Mouse (Mus musculus) hindbrain, embryonic 12.5 days (tissue): ENCODE measurements around the gene Emid1. TPM values are rescaled to one million over a fixed set of nuclear protein-coding genes. Genes with fewer than 3 reads are reported as not detected.

Source experiments
- ATAC-seq: fragments of 200-750 bp; cut with Nextera tagmentation; 2 replicates; pipeline ENCODE4 v1.8.0; 2017; ENCODE audit warnings: moderate TSS enrichment; ENCODE audit not compliant: low FRiP score
- H3K27ac ChIP-seq: fragments of 300-500 bp; sonication (generic); 2 replicates; pipeline ENCODE4 v1.5.1; 2016; ENCODE audit warnings: mild to moderate bottlenecking
- H3K27me3 ChIP-seq: fragments of 300-500 bp; sonication (generic); 2 replicates; pipeline ENCODE4 v1.6.1; 2016; ENCODE audit warnings: mild to moderate bottlenecking
- H3K36me3 ChIP-seq: fragments of 300-500 bp; sonication (generic); 2 replicates; pipeline ENCODE4 v1.6.1; 2016; ENCODE audit warnings: mild to moderate bottlenecking
- H3K4me1 ChIP-seq: fragments of 300-500 bp; sonication (generic); 2 replicates; pipeline ENCODE4 v1.6.1; 2016
- H3K4me2 ChIP-seq: fragments of 300-500 bp; sonication (generic); replicated peaks from 2 replicates; pipeline ENCODE4 v1.6.1; 2016; ENCODE audit warnings: mild to moderate bottlenecking
- H3K4me3 ChIP-seq: fragments of 300-500 bp; sonication (generic); 2 replicates; pipeline ENCODE4 v1.5.1; 2016; ENCODE audit warnings: mild to moderate bottlenecking
- H3K9ac ChIP-seq: fragments of 300-500 bp; sonication (generic); 2 replicates; pipeline ENCODE4 v1.6.1; 2016; ENCODE audit warnings: mild to moderate bottlenecking, moderate library complexity
- H3K9me3 ChIP-seq: fragments of 300-500 bp; sonication (generic); replicated peaks from 2 replicates; pipeline ENCODE4 v1.6.1; 2016; ENCODE audit warnings: mild to moderate bottlenecking
- WGBS: fragments of 180-500 bp; shearing (Covaris S2); methylation state at CpG from one replicate; pipeline ENCODE4 v1.1.7; 2016; 5-methylcytosine and 5-hydroxymethylcytosine counted together
- polyA plus RNA-seq: library from polyadenylated mRNA; unstranded; fragments of >200 nt; fragmentation: Nextera tagmentation; extraction: Ambion mirVana; gene quantifications from 2 replicates; pipeline ENCODE4 v1.2.1, GENCODE M21; 2016

Gene Emid1
- polyA plus RNA-seq: 17.7 and 21.9 TPM in 2 replicates

DNA sequence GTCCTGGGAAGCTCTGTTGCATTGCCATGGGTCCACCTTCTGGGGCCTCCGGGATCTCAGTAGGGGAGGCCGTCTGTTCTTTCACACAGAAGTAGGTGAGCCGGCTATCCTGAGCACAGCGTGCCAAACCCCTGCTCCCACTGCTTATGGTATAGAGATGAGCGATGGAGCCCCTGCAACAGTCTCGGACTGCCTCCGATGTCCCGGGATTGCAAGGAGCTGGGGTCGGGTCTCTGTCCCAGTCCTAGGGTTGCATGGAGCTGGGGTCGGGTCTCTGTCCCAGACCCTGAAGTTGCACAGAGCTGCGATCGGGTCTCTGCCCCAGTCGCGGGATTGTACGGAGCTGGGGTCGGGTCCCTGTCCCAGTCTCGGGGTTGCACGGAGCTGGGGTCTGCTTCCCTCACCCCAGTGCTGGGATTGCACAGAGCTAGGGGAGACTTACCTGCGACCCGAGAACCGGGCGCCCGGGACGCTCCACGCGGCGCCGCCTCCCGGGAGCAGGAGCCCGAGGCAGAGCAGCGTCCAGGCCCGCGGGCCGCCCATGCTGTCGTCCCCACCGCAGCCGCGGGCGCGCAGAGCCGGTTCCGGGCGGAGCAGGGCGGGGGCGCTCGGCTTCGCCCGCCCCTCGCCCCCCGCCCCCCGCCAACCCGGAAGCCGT is at the start of gene Emid1:
TSS of gene Emid1 (minus strand) at position 578 of the 658 bp plus-strand sequence.
- peak; percentile 35; the same call in 1 of the 2 replicates for ATAC-seq
- H3K9me3 ChIP-seq: no peaks in the 10 kb centered on the region
- peaks cover 19% of the 10 kb centered on the region for H3K27me3 ChIP-seq
- peak within 1 kb of the TSS; percentile 57 for H3K4me3 ChIP-seq
- peak within 1 kb of the TSS; percentile 75 for H3K9ac ChIP-seq
- H3K36me3 ChIP-seq: no peaks in the 10 kb centered on the region
- WGBS: 1% methylated on average over 40 of the region's 53 CpGs
- H3K27ac ChIP-seq: no peak within 1 kb of the TSS
- peak within 1 kb of the TSS; percentile 90 for H3K4me2 ChIP-seq
- peaks cover 49% of the 10 kb centered on the region for H3K4me1 ChIP-seq

- ATAC-seq: no peak
- H3K9ac ChIP-seq: no peak overlapping the region
- 0 out of 2 replicates have a peak, but pooled peaks cover 9% of the 10 kb centered on the region for H3K36me3 ChIP-seq
- no peak overlapping the region for H3K27ac ChIP-seq
- H3K4me1 ChIP-seq: peaks cover 10% of the 10 kb centered on the region
- H3K4me2 ChIP-seq: no peak overlapping the region
- no peak overlapping the region for H3K4me3 ChIP-seq
- no peaks in the 10 kb centered on the region for H3K27me3 ChIP-seq
- H3K9me3 ChIP-seq: no peaks in the 10 kb centered on the region
- WGBS: 90% methylated on average over 2 of the region's 2 CpGs
These were observed 47.8 kb upstream of the Emid1 start for GRCm38 (mm10) chr11:5199879-5200278.

DNA sequence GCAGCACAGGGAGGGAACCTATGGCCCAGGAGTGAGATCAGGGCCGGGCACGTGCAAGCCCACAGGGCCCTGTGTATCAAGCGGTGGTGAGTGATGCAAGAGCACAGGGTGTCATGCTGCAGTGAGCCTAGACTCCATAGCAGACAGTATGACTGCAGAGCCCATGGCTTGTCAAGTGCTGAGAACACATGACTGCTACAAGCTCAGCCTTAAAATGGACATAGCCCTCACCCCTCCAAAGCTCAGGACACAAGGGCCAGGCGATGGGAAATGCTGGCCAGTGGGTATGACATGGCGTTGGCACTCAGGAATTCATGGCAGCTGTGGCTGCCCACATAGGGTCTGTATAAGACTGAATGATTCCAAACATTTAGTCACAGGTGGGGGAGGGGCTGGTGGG is 45.0 kb upstream of the Emid1 start:
- peaks cover 17% of the 10 kb centered on the region for H3K4me1 ChIP-seq
- H3K27me3 ChIP-seq: no peaks in the 10 kb centered on the region
- peak; percentile 49; the same call in 1 of the 2 replicates for ATAC-seq
- H3K9me3 ChIP-seq: no peaks in the 10 kb centered on the region
- WGBS: 89% methylated on average over 5 of the region's 5 CpGs
- peaks cover 9% of the 10 kb centered on the region for H3K36me3 ChIP-seq
- no peak overlapping the region for H3K27ac ChIP-seq
- H3K4me2 ChIP-seq: no peak overlapping the region; the same call in 1 of the 2 replicates
- H3K4me3 ChIP-seq: no peak overlapping the region
- no peak overlapping the region for H3K9ac ChIP-seq

DNA sequence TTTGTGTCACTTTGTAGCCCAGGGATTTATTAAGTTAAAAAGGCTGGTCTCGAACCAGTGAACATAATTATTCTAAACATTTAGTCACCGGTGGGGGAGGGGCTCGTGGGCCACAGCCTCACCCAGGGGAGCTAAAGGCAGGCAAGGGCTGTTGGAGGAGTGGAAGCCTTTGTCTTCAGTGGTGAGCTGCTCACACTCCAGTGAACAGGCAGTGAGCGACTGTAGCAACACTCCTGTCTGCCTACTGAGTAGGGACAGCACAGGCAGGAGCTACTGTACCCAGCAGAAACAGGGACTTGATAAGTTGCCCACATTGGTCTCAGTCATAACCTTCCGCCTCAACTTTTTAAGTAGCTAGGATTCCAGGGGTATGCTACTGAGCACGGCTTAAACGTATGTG is 44.5 kb upstream of the Emid1 start:
- peaks cover 21% of the 10 kb centered on the region for H3K4me1 ChIP-seq

DNA sequence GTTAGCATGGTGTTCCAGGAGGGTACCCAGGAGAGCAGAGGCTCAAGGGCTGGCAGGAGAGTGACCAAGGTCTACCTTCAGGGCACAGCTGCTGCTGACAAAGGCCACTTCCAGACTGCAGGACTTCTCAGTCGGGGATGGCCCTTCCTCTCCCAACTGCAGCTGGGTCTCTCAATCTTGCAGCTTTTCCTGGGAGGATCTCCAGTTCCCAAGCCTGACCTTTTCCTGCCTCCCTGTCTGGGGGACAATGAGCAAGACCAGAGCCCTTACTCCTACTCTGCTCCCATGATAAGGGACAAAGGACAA is 41.5 kb upstream of the Emid1 start:
- Histone ChIP-seq H3K4me2 (no peak overlapping the region), H3K9me3 (no peaks in the 10 kb centered on the region), H3K27ac (no peak overlapping the region), H3K27me3 (no peaks in the 10 kb centered on the region), H3K9ac (no peak overlapping the region), H3K36me3 (peaks cover 5% of the 10 kb centered on the region), H3K4me3 (no peak overlapping the region), H3K4me1 (peaks cover 34% of the 10 kb centered on the region)
- ATAC-seq: no peak
- WGBS: 65% methylated on average over 1 of the region's 1 CpGs

More for the DNA sequence above, 44.5 kb upstream of the Emid1 start:
- H3K9ac ChIP-seq: no peak overlapping the region
- no peaks in the 10 kb centered on the region for H3K9me3 ChIP-seq
- 67% methylated on average over 7 of the region's 7 CpGs for WGBS
- no peak overlapping the region for H3K4me2 ChIP-seq
- no peak overlapping the region for H3K27ac ChIP-seq
- no peak for ATAC-seq
- H3K27me3 ChIP-seq: no peaks in the 10 kb centered on the region
- no peak overlapping the region for H3K4me3 ChIP-seq
- H3K36me3 ChIP-seq: peaks cover 9% of the 10 kb centered on the region

DNA sequence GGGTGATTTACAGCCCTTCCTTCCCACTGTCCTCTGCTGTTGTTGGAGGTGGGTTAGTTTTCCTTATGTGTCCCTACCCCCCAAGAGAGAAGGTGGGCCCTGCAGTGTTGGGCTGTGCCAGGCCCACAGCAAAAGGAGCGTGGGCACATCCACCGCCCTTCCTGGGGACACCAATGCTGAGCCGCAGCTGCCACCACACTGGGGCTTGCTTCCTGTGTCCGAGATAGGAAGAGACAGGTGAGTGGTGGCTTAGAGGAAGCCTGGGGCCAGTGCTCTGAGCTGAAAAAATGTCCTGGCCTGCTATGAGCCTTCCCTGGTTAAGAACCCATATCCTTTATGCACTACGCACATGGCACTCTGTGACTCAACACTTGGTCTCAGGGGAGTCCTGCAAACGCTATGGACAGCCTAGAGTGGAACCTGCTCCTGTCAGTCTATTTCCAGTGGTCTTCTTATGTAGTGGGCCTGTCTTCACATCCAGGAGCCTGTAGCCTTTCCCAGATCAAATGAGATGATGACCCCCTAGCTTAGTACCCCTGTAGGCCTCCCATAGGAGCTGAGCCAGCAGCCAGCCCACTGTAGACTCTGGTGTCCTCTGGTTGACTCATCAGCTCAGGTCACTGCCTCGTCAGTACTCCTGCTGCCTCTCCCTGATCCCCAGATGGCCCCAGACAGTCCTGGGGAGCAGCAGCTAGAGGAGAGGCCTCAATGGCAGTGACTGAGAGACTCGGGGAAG is 41.0 kb upstream of the Emid1 start:
- no peak overlapping the region for H3K4me3 ChIP-seq
- no peaks in the 10 kb centered on the region for H3K9me3 ChIP-seq
- ATAC-seq: no peak
- H3K36me3 ChIP-seq: peaks cover 5% of the 10 kb centered on the region
- H3K27me3 ChIP-seq: no peaks in the 10 kb centered on the region
- H3K4me1 ChIP-seq: peaks cover 34% of the 10 kb centered on the region
- no peak overlapping the region for H3K4me2 ChIP-seq
- WGBS: 79% methylated on average over 8 of the region's 8 CpGs
- H3K27ac ChIP-seq: no peak overlapping the region
- no peak overlapping the region for H3K9ac ChIP-seq

DNA sequence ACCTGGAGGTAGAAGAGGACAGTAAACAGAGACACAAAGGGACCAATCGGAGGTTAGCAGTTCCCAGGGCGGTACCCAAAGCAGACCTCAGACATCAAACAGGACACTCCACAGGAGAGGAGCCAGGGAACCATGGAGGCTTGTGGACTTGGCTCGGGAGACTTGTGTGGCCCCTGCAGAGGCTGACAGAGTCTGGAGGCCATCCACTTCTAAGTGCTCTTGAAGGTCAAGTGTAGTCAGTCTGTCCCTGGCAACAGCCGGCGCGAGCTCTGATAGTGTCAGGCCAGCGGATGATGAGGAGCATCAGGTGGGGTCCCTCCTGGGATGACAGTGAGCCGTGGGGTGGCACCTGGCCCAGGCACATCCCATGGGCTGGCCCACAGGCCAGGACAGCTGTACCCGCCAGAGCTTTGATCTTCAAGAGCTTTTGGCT is 40.0 kb upstream of the Emid1 start:
- H3K4me1 ChIP-seq: peaks cover 30% of the 10 kb centered on the region
- H3K9ac ChIP-seq: no peak overlapping the region
- ATAC-seq: no peak
- no peaks in the 10 kb centered on the region for H3K9me3 ChIP-seq
- H3K27me3 ChIP-seq: no peaks in the 10 kb centered on the region
- WGBS: 59% methylated on average over 9 of the region's 9 CpGs
- no peak overlapping the region for H3K4me3 ChIP-seq
- no peak overlapping the region for H3K4me2 ChIP-seq
- H3K36me3 ChIP-seq: peaks cover 5% of the 10 kb centered on the region
- no peak overlapping the region for H3K27ac ChIP-seq

- 47% methylated on average over 9 of the region's 9 CpGs for WGBS
- peak overlapping the region; percentile 48; the same call in 1 of the 2 replicates for H3K27ac ChIP-seq
- H3K9me3 ChIP-seq: no peaks in the 10 kb centered on the region
- peaks cover under 1% of the 10 kb centered on the region for H3K36me3 ChIP-seq
- no peak overlapping the region for H3K4me2 ChIP-seq
- peaks cover 31% of the 10 kb centered on the region for H3K4me1 ChIP-seq
- H3K4me3 ChIP-seq: no peak overlapping the region
- peak; percentile 33; the same call in 1 of the 2 replicates for ATAC-seq
- H3K9ac ChIP-seq: no peak overlapping the region
- H3K27me3 ChIP-seq: no peaks in the 10 kb centered on the region
These were observed 37.3 kb upstream of the Emid1 start for GRCm38 (mm10) chr11:5189239-5189933.

DNA sequence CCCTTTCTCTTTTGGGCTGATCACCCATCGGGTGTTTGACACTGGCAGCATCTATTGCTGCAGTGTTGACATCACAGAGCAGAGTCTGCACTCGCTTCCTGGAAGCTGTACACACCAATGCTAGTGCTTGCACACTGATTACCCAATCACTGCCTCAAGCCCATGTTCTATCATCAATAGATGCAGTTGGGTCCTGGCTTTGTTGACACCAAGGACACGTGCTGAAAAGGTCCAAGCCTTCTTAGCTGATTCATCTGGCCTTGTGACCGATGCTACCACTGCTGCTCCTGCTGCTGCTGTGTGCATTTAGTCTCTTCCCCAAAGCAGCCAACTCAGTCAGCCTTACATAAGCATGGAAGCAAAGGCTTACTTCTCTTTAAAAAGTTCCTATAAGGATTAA is 36.1 kb upstream of the Emid1 start:
- Histone ChIP-seq H3K36me3 (no peaks in the 10 kb centered on the region), H3K9ac (no peak overlapping the region), H3K27ac (no peak overlapping the region), H3K4me2 (no peak overlapping the region), H3K9me3 (no peaks in the 10 kb centered on the region), H3K27me3 (no peaks in the 10 kb centered on the region), H3K4me1 (peaks cover 39% of the 10 kb centered on the region), H3K4me3 (no peak overlapping the region)
- no peak for ATAC-seq
- WGBS: 81% methylated on average over 4 of the region's 4 CpGs

- no peaks in the 10 kb centered on the region; the same call in 1 of the 2 replicates for H3K27me3 ChIP-seq
- no peaks in the 10 kb centered on the region for H3K36me3 ChIP-seq
- H3K4me2 ChIP-seq: no peak overlapping the region
- ATAC-seq: no peak
- 70% methylated on average over 9 of the region's 9 CpGs for WGBS
- 0 out of 2 replicates have a peak overlapping the region, but pooled peaks have one; percentile 19 for H3K9ac ChIP-seq
- H3K27ac ChIP-seq: peak overlapping the region; percentile 77
- no peak overlapping the region for H3K4me3 ChIP-seq
- peaks cover 25% of the 10 kb centered on the region for H3K4me1 ChIP-seq
- no peaks in the 10 kb centered on the region for H3K9me3 ChIP-seq
These were observed 32.8 kb upstream of the Emid1 start for GRCm38 (mm10) chr11:5184832-5185231.

- Histone ChIP-seq H3K4me1 (peaks cover 24% of the 10 kb centered on the region), H3K27ac (peak overlapping the region; percentile 77), H3K4me3 (no peak overlapping the region), H3K27me3 (no peaks in the 10 kb centered on the region; the same call in 1 of the 2 replicates), H3K9ac (0 out of 2 replicates have a peak overlapping the region, but pooled peaks have one; percentile 19), H3K9me3 (no peaks in the 10 kb centered on the region), H3K4me2 (no peak overlapping the region), H3K36me3 (no peaks in the 10 kb centered on the region)
- 29% methylated on average over 9 of the region's 9 CpGs for WGBS
- peak; percentile 75 for ATAC-seq
These were observed 32.2 kb upstream of the Emid1 start for GRCm38 (mm10) chr11:5184250-5184649.

- Histone ChIP-seq H3K4me1 (peaks cover 25% of the 10 kb centered on the region), H3K9me3 (no peaks in the 10 kb centered on the region), H3K4me3 (no peak overlapping the region), H3K4me2 (no peak overlapping the region), H3K36me3 (no peaks in the 10 kb centered on the region), H3K27me3 (no peaks in the 10 kb centered on the region; the same call in 1 of the 2 replicates), H3K27ac (no peak overlapping the region), H3K9ac (no peak overlapping the region)
- ATAC-seq: no peak
- WGBS: 68% methylated on average over 4 of the region's 4 CpGs
These were observed 30.8 kb upstream of the Emid1 start for GRCm38 (mm10) chr11:5182870-5183269.
